Mouse (Mus musculus): Measurements from ENCODE around the gene Ostf1.

GRCm38 (mm10) chr19:18653058-18653457 is 21.4 kb upstream of the Ostf1 start:
- TF ChIP-seq CTCF (IDR thresholded peaks at IDR 0.05; ENCODE audit: control insufficient read depth, insufficient read depth, insufficient read length) (no peak), FOSL1 (IDR thresholded peaks at IDR 0.05; ENCODE audit: insufficient read depth, low read length, poor library complexity, severe bottlenecking) (no peak), USF1 (IDR thresholded peaks at IDR 0.05; ENCODE audit: low read depth) (no peak)
